Mouse (Mus musculus) adrenal gland, adult 8-10 months (tissue): ENCODE results near the gene Pmvk. TPM values are rescaled to one million over a fixed set of nuclear protein-coding genes. Genes with fewer than 3 reads are reported as not detected.

Experiments
- DNase-seq: peaks from one replicate; pipeline ENCODE4 v3.0.0; 2022
- total RNA-seq, 4 experiments: library from RNA; stranded (reverse); gene quantifications; 2 replicates each; pipeline ENCODE4 v1.2.4; 2022

The Pmvk gene
- total RNA-seq, 4 experiments from 2014 or later = 14.3 to 19.5 (median 15.7) TPM

GRCm38 (mm10) chr3:89481488-89481887, 27.1 kb downstream of the Pmvk start:
- DNase-seq = no peak

GRCm38 (mm10) chr3:89482249-89482648, 27.9 kb downstream of the Pmvk start:
- DNase-seq = no peak

- peak; percentile 50 for DNase-seq
Observed at GRCm38 (mm10) chr3:89484766-89485524, 30.6 kb downstream of the Pmvk start.

GRCm38 (mm10) chr3:89486111-89486510, 31.8 kb downstream of the Pmvk start:
- no peak for DNase-seq

- no peak for DNase-seq
Observed at GRCm38 (mm10) chr3:89486916-89487702, 32.8 kb downstream of the Pmvk start.

- DNase-seq = no peak
Observed at GRCm38 (mm10) chr3:89490790-89491189, 36.4 kb downstream of the Pmvk start.

GRCm38 (mm10) chr3:89491559-89491958, 37.2 kb downstream of the Pmvk start:
- no peak for DNase-seq

GRCm38 (mm10) chr3:89492701-89493151, 38.4 kb downstream of the Pmvk start:
- no peak for DNase-seq

- no peak for DNase-seq
Observed at GRCm38 (mm10) chr3:89494630-89495029, 40.3 kb downstream of the Pmvk start.

GRCm38 (mm10) chr3:89496366-89496765, 42.0 kb downstream of the Pmvk start:
- no peak for DNase-seq

GRCm38 (mm10) chr3:89499696-89500095, 45.4 kb downstream of the Pmvk start:
- no peak for DNase-seq

- no peak for DNase-seq
Observed at GRCm38 (mm10) chr3:89501486-89501885, 47.1 kb downstream of the Pmvk start.

GRCm38 (mm10) chr3:89502551-89502950, 48.2 kb downstream of the Pmvk start:
- no peak for DNase-seq

- no peak for DNase-seq
Observed at GRCm38 (mm10) chr3:89508041-89508440, 53.7 kb downstream of the Pmvk start.

- DNase-seq = no peak
Observed at GRCm38 (mm10) chr3:89510979-89511378, 56.6 kb downstream of the Pmvk start.

GRCm38 (mm10) chr3:89511400-89511799, 57.1 kb downstream of the Pmvk start:
- DNase-seq = no peak

GRCm38 (mm10) chr3:89512225-89512624, 57.9 kb downstream of the Pmvk start:
- DNase-seq = no peak

- DNase-seq = no peak
Observed at GRCm38 (mm10) chr3:89515444-89515843, 61.1 kb downstream of the Pmvk start.

- no peak for DNase-seq
Observed at GRCm38 (mm10) chr3:89516321-89516720, 62.0 kb downstream of the Pmvk start.
